In genomic region chr10:108649174-108649573, GRCm38 (mm10) we compare ENCODE assay signal across 19 mouse cellular contexts. TPM values are rescaled to one million over a fixed set of nuclear protein-coding genes. Genes with fewer than 3 reads are reported as not detected.
DNase-seq lines count a peak whose midpoint lies in the region; ATAC-seq lines count a peak whose summit lies in the region.
"Had no signal": no experiment of that assay in that cellular context is flagged by ENCODE, and none has a peak within 500 bp of the region (broad histone marks: within the 10 kb centered on the region; RNA-seq: fewer than 3 reads in every experiment).

No protein-coding gene starts in this region.

- H3K9me3 ChIP-seq in midbrain, embryonic 16.5 days (replicated peaks; ENCODE audit: control insufficient read depth, low read length, poor library complexity, severe bottlenecking) = no peaks in the 10 kb centered on the region
- no peaks in the 10 kb centered on the region for H3K9me3 ChIP-seq in midbrain, embryonic 13.5 days
- H3K9me3 ChIP-seq in neural tube, embryonic 14.5 days (ENCODE audit: control insufficient read depth, low read length) = no peaks in the 10 kb centered on the region
- H3K9me3 ChIP-seq: embryonic facial prominence, embryonic 13.5 days; heart, embryonic 13.5 days; limb, embryonic 13.5 days had no signal

- no peaks in the 10 kb centered on the region for H3K27me3 ChIP-seq in midbrain, embryonic 16.5 days (ENCODE audit: control insufficient read depth, insufficient read depth, low read depth, low read length)
- H3K27me3 ChIP-seq in midbrain, embryonic 13.5 days = no peaks in the 10 kb centered on the region
- no peaks in the 10 kb centered on the region for H3K27me3 ChIP-seq in neural tube, embryonic 14.5 days (ENCODE audit: control insufficient read depth, insufficient read depth, low read length)
- H3K27me3 ChIP-seq: CH12.LX; embryonic facial prominence, embryonic 13.5 days; heart, embryonic 13.5 days; limb, embryonic 13.5 days had no signal

- H3K27ac ChIP-seq in midbrain, embryonic 16.5 days (ENCODE audit: low read length) = peak overlapping the region; percentile 23
- H3K27ac ChIP-seq in midbrain, embryonic 13.5 days = no peak overlapping the region
- H3K27ac ChIP-seq in neural tube, embryonic 14.5 days (ENCODE audit: low read depth, low read length) = peak overlapping the region; percentile 23; the same call in 1 of the 2 replicates
- H3K27ac ChIP-seq: embryonic facial prominence, embryonic 13.5 days; heart, embryonic 13.5 days; limb, embryonic 13.5 days; liver, embryonic 14.5 days had no signal

- H3K9ac ChIP-seq in midbrain, embryonic 16.5 days (ENCODE audit: low read depth, low read length) = no peak overlapping the region
- H3K9ac ChIP-seq in midbrain, embryonic 13.5 days (replicated peaks) = no peak overlapping the region
- H3K9ac ChIP-seq in neural tube, embryonic 14.5 days (replicated peaks; ENCODE audit: low read depth, low read length) = no peak overlapping the region
- H3K9ac ChIP-seq: embryonic facial prominence, embryonic 13.5 days; heart, embryonic 13.5 days; limb, embryonic 13.5 days; liver, embryonic 14.5 days had no signal

- DNase-seq in frontal cortex, postnatal 36 days (ENCODE audit: low spot score in 2 of 2) = no peak
- DNase-seq in cerebellum, postnatal 10 days = peak; percentile 49 to 58
- DNase-seq in ovary, adult 18-20 months (ENCODE audit: low spot score) = no peak
- DNase-seq in frontal cortex, adult 2 months (ENCODE audit: extremely low spot score in 1 of 2, low spot score in 1 of 2) = no peak
- DNase-seq: kidney, adult 18-20 months; kidney, postnatal 10 days; layer of hippocampus, adult 9-11 months had no signal

- WGBS in midbrain, embryonic 16.5 days = 67% methylated on average over 7 of the region's 7 CpGs
- 73% methylated on average over 7 of the region's 7 CpGs for WGBS in midbrain, embryonic 13.5 days
- 70% methylated on average over 7 of the region's 7 CpGs for WGBS in neural tube, embryonic 14.5 days

- peaks cover 8% of the 10 kb centered on the region; the same call in 1 of the 2 replicates for H3K4me1 ChIP-seq in midbrain, embryonic 16.5 days (ENCODE audit: control insufficient read depth, insufficient read depth, low read length)
- peaks cover under 1% of the 10 kb centered on the region; the same call in 1 of the 2 replicates for H3K4me1 ChIP-seq in midbrain, embryonic 13.5 days (replicated peaks)
- no peaks in the 10 kb centered on the region for H3K4me1 ChIP-seq in neural tube, embryonic 14.5 days (ENCODE audit: control insufficient read depth, insufficient read depth, low read length)
- H3K4me1 ChIP-seq: embryonic facial prominence, embryonic 13.5 days; limb, embryonic 13.5 days had no signal

- H3K36me3 ChIP-seq in midbrain, embryonic 16.5 days (ENCODE audit: control insufficient read depth, insufficient read depth, low read length) = no peaks in the 10 kb centered on the region
- H3K36me3 ChIP-seq in midbrain, embryonic 13.5 days = no peaks in the 10 kb centered on the region
- H3K36me3 ChIP-seq in neural tube, embryonic 14.5 days (ENCODE audit: control insufficient read depth, insufficient read depth, low read length) = no peaks in the 10 kb centered on the region
- H3K36me3 ChIP-seq: embryonic facial prominence, embryonic 13.5 days; heart, embryonic 13.5 days; limb, embryonic 13.5 days had no signal

- ATAC-seq in frontal cortex, adult (ENCODE audit: low TSS enrichment) = peak; percentile 33
- ATAC-seq in midbrain, embryonic 16.5 days = no peak
- no peak for ATAC-seq in midbrain, embryonic 13.5 days
- no peak for ATAC-seq in neural tube, embryonic 14.5 days (ENCODE audit: low read depth)

- no peak overlapping the region for H3K4me3 ChIP-seq in midbrain, embryonic 16.5 days (ENCODE audit: low read depth, low read length)
- H3K4me3 ChIP-seq in midbrain, embryonic 13.5 days (replicated peaks) = no peak overlapping the region
- H3K4me3 ChIP-seq in neural tube, embryonic 14.5 days (ENCODE audit: low read depth, low read length) = no peak overlapping the region
- H3K4me3 ChIP-seq: embryonic facial prominence, embryonic 13.5 days; heart, embryonic 13.5 days; limb, embryonic 13.5 days had no signal

- H3K4me2 ChIP-seq in midbrain, embryonic 16.5 days (ENCODE audit: low read length) = no peak overlapping the region
- H3K4me2 ChIP-seq in midbrain, embryonic 13.5 days (replicated peaks) = no peak overlapping the region
- no peak overlapping the region for H3K4me2 ChIP-seq in neural tube, embryonic 14.5 days (ENCODE audit: low read depth, low read length)
- H3K4me2 ChIP-seq: embryonic facial prominence, embryonic 13.5 days; heart, embryonic 13.5 days; limb, embryonic 13.5 days had no signal

RNA-seq across cellular contexts. Expression of gene Gm5136, which starts 50.8 kb away (rescaled TPM):
- polyA plus RNA-seq in midbrain, embryonic 16.5 days (2015; fragmentation: Nextera tagmentation; extraction: Ambion mirVana) = 0.35 and 0.39 TPM in 2 replicates
- polyA plus RNA-seq in midbrain, embryonic 13.5 days (2015; fragmentation: Nextera tagmentation; extraction: Ambion mirVana) = 0.32 and 0.59 TPM in 2 replicates
- polyA plus RNA-seq in neural tube, embryonic 14.5 days (2014; fragmentation: Nextera tagmentation; extraction: Ambion mirVana) = 0.67 and 0.94 TPM in 2 replicates
- polyA plus RNA-seq in frontal cortex, adult 2 months (2012; rRNA removed) = 1.5 and 1.7 TPM in 2 replicates
- polyA plus RNA-seq: embryonic facial prominence, embryonic 13.5 days; gonadal fat pad, adult 2 months; heart, embryonic 13.5 days; limb, embryonic 13.5 days; liver, embryonic 14.5 days; lung, embryonic 16.5 days; thymus, postnatal 0 days had no signal

Comparison
In these comparisons a context has a peak if more than half of its experiments do, and no peak if none do; other contexts are left out.
1. DNase-seq: peak in cerebellum, postnatal 10 days (2 of 2); none in frontal cortex, postnatal 36 days (0 of 2), ovary, adult 18-20 months (single experiment) and frontal cortex, adult 2 months (0 of 2).